14 mouse cellular contexts compared by ENCODE assay signal in the genomic region with DNA sequence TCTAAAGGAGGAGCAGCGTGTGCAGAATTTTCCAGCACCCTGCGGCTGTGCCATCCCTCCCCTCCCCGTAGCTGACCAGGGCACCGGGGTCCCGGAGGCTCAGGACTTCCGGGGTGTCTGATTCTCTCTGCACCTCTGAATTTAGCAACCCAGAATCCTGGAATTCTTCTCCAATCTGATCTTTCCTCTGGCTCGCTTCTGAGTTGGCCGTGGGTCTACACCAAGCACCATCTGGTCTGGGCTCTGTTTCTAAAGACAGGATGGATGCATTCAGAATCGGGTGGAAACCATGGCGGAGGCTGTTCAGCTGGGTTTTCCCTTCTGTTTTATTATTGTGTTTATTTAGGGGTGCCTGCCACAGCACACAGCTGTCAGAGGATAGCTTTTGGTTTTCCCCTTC. TPM values are rescaled to one million over a fixed set of nuclear protein-coding genes. Genes with fewer than 3 reads are reported as not detected.
DNase-seq lines count a peak whose midpoint lies in the region; ATAC-seq lines count a peak whose summit lies in the region.
"Had no signal": no experiment of that assay in that cellular context is flagged by ENCODE, and none has a peak within 500 bp of the region (broad histone marks: within the 10 kb centered on the region; RNA-seq: fewer than 3 reads in every experiment).

No protein-coding gene starts in this region.

- no peaks in the 10 kb centered on the region for H3K36me3 ChIP-seq in forebrain, embryonic 13.5 days (ENCODE audit: poor library complexity, severe bottlenecking)
- H3K36me3 ChIP-seq in forebrain, embryonic 11.5 days (ENCODE audit: control insufficient read depth, insufficient read depth, low read length): no peaks in the 10 kb centered on the region
- no peaks in the 10 kb centered on the region for H3K36me3 ChIP-seq in liver, embryonic 12.5 days
- H3K36me3 ChIP-seq in hindbrain, embryonic 11.5 days (ENCODE audit: control insufficient read depth, insufficient read depth, low read length): no peaks in the 10 kb centered on the region
- H3K36me3 ChIP-seq: liver, embryonic 15.5 days had no signal

- WGBS in forebrain, embryonic 13.5 days: 86% methylated on average over 10 of the region's 10 CpGs
- WGBS in forebrain, embryonic 11.5 days: 86% methylated on average over 10 of the region's 10 CpGs
- WGBS in liver, embryonic 12.5 days (ENCODE audit: insufficient replicate concordance): 65% methylated on average over 10 of the region's 10 CpGs
- WGBS in hindbrain, embryonic 11.5 days: 84% methylated on average over 10 of the region's 10 CpGs

- H3K9me3 ChIP-seq in forebrain, embryonic 13.5 days (replicated peaks): no peaks in the 10 kb centered on the region
- no peaks in the 10 kb centered on the region for H3K9me3 ChIP-seq in forebrain, embryonic 11.5 days (ENCODE audit: control insufficient read depth, low read length)
- no peaks in the 10 kb centered on the region for H3K9me3 ChIP-seq in liver, embryonic 12.5 days (replicated peaks)
- no peaks in the 10 kb centered on the region for H3K9me3 ChIP-seq in hindbrain, embryonic 11.5 days (ENCODE audit: control insufficient read depth, low read length)
- H3K9me3 ChIP-seq: liver, embryonic 15.5 days had no signal

- no peak for DNase-seq in forebrain, embryonic 11.5 days (ENCODE audit: low spot score)
- DNase-seq in liver: no peak
- peak; percentile 82 to 83 for DNase-seq in cerebellum, postnatal 10 days
- peak; percentile 67 for DNase-seq in layer of hippocampus, postnatal 36 days
- DNase-seq in kidney, adult 9 months: no peak
- no peak for DNase-seq in hindbrain, embryonic 11.5 days (ENCODE audit: low spot score)
- DNase-seq: adrenal gland, postnatal 25 days; heart, adult 18-20 months; heart, postnatal 36 days; kidney, adult 18-20 months; lung, postnatal 4 days had no signal

- H3K27me3 ChIP-seq in forebrain, embryonic 13.5 days: no peaks in the 10 kb centered on the region
- H3K27me3 ChIP-seq in forebrain, embryonic 11.5 days (ENCODE audit: control insufficient read depth, insufficient read depth, low read length): no peaks in the 10 kb centered on the region; the same call in 1 of the 2 replicates
- H3K27me3 ChIP-seq in liver, embryonic 12.5 days (replicated peaks): peaks cover 11% of the 10 kb centered on the region; the same call in 1 of the 2 replicates
- no peaks in the 10 kb centered on the region for H3K27me3 ChIP-seq in hindbrain, embryonic 11.5 days (ENCODE audit: control insufficient read depth, insufficient read depth, low read length)

- no peak overlapping the region for H3K4me2 ChIP-seq in forebrain, embryonic 13.5 days
- no peak overlapping the region for H3K4me2 ChIP-seq in forebrain, embryonic 11.5 days (ENCODE audit: low read depth, low read length, severe bottlenecking)
- no peak overlapping the region for H3K4me2 ChIP-seq in liver, embryonic 12.5 days
- H3K4me2 ChIP-seq in hindbrain, embryonic 11.5 days (replicated peaks; ENCODE audit: low read depth, low read length): no peak overlapping the region
- H3K4me2 ChIP-seq: liver, embryonic 15.5 days had no signal

- ATAC-seq in forebrain, embryonic 13.5 days: no peak
- ATAC-seq in forebrain, embryonic 11.5 days (replicated peaks; ENCODE audit: low FRiP score): no peak
- no peak for ATAC-seq in liver, embryonic 12.5 days
- no peak for ATAC-seq in hindbrain, embryonic 11.5 days (ENCODE audit: low FRiP score)

- peaks cover 20% of the 10 kb centered on the region for H3K4me1 ChIP-seq in forebrain, embryonic 13.5 days
- H3K4me1 ChIP-seq in forebrain, embryonic 11.5 days (replicated peaks; ENCODE audit: control insufficient read depth, insufficient read depth, low read length): peaks cover 10% of the 10 kb centered on the region
- peaks cover 76% of the 10 kb centered on the region for H3K4me1 ChIP-seq in liver, embryonic 12.5 days
- peaks cover 5% of the 10 kb centered on the region; the same call in 1 of the 2 replicates for H3K4me1 ChIP-seq in hindbrain, embryonic 11.5 days (replicated peaks; ENCODE audit: control insufficient read depth, insufficient read depth, low read length)

- peak overlapping the region; percentile 31; the same call in 1 of the 2 replicates for H3K27ac ChIP-seq in forebrain, embryonic 13.5 days
- no peak overlapping the region for H3K27ac ChIP-seq in forebrain, embryonic 11.5 days (ENCODE audit: low read depth, low read length)
- H3K27ac ChIP-seq in liver, embryonic 12.5 days: 0 out of 2 replicates have a peak overlapping the region, but pooled peaks have one; percentile 13
- H3K27ac ChIP-seq in hindbrain, embryonic 11.5 days (ENCODE audit: low read depth, low read length): no peak overlapping the region
- H3K27ac ChIP-seq: liver, embryonic 15.5 days had no signal

- H3K9ac ChIP-seq in forebrain, embryonic 13.5 days: no peak overlapping the region
- H3K9ac ChIP-seq in forebrain, embryonic 11.5 days (ENCODE audit: low read length): no peak overlapping the region
- H3K9ac ChIP-seq in liver, embryonic 12.5 days: no peak overlapping the region
- no peak overlapping the region for H3K9ac ChIP-seq in hindbrain, embryonic 11.5 days (ENCODE audit: low read depth, low read length)
- H3K9ac ChIP-seq: liver, embryonic 15.5 days had no signal

- H3K4me3 ChIP-seq in forebrain, embryonic 13.5 days: no peak overlapping the region
- H3K4me3 ChIP-seq in forebrain, embryonic 11.5 days (ENCODE audit: low read depth, low read length): no peak overlapping the region
- no peak overlapping the region for H3K4me3 ChIP-seq in liver, embryonic 12.5 days
- H3K4me3 ChIP-seq in hindbrain, embryonic 11.5 days (ENCODE audit: low read depth, low read length): no peak overlapping the region
- H3K4me3 ChIP-seq: liver, embryonic 15.5 days had no signal

RNA-seq across cellular contexts. Expression of a gene that starts 9.2 kb away (rescaled TPM):
- polyA plus RNA-seq in forebrain, embryonic 13.5 days (2015; fragmentation: Nextera tagmentation; extraction: Ambion mirVana): 733 and 735 TPM in 2 replicates
- 1,023 and 1,042 TPM in 2 replicates for polyA plus RNA-seq in forebrain, embryonic 11.5 days (2014; fragmentation: Nextera tagmentation; extraction: Ambion mirVana)
- polyA plus RNA-seq in liver, embryonic 12.5 days (2016; fragmentation: Nextera tagmentation; extraction: Ambion mirVana): 912 and 924 TPM in 2 replicates
- total RNA-seq in layer of hippocampus, postnatal 36 days (2021): 100 to 1,000 TPM; 497 to 547 TPM
- 1,014 and 1,045 TPM in 2 replicates for polyA plus RNA-seq in hindbrain, embryonic 11.5 days (2014; fragmentation: Nextera tagmentation; extraction: Ambion mirVana)

RNA-seq across cellular contexts. Expression of a gene that starts 9.7 kb away (rescaled TPM):
- polyA plus RNA-seq in forebrain, embryonic 13.5 days (2015; fragmentation: Nextera tagmentation; extraction: Ambion mirVana): 21.5 and 22.8 TPM in 2 replicates
- polyA plus RNA-seq in forebrain, embryonic 11.5 days (2014; fragmentation: Nextera tagmentation; extraction: Ambion mirVana): 11.3 and 13.6 TPM in 2 replicates
- polyA plus RNA-seq in liver, embryonic 12.5 days (2016; fragmentation: Nextera tagmentation; extraction: Ambion mirVana): 20.4 and 21.9 TPM in 2 replicates
- total RNA-seq in layer of hippocampus, postnatal 36 days (2021): 100 to 1,000 TPM; 341 to 377 TPM
- 7.3 and 8.9 TPM in 2 replicates for polyA plus RNA-seq in hindbrain, embryonic 11.5 days (2014; fragmentation: Nextera tagmentation; extraction: Ambion mirVana)

RNA-seq across cellular contexts. Expression of a gene that starts 32.1 kb away (rescaled TPM):
- polyA plus RNA-seq in forebrain, embryonic 13.5 days (2015; fragmentation: Nextera tagmentation; extraction: Ambion mirVana): 36.6 and 42.4 TPM in 2 replicates
- polyA plus RNA-seq in forebrain, embryonic 11.5 days (2014; fragmentation: Nextera tagmentation; extraction: Ambion mirVana): 36.7 and 40.0 TPM in 2 replicates
- polyA plus RNA-seq in liver, embryonic 12.5 days (2016; fragmentation: Nextera tagmentation; extraction: Ambion mirVana): 18.5 and 18.9 TPM in 2 replicates
- total RNA-seq in layer of hippocampus, postnatal 36 days (2021): 10 to 100 TPM; 23.9 to 24.0 TPM
- polyA plus RNA-seq in hindbrain, embryonic 11.5 days (2014; fragmentation: Nextera tagmentation; extraction: Ambion mirVana): 21.6 and 24.7 TPM in 2 replicates

Comparison
In these comparisons a context has a peak if more than half of its experiments do, and no peak if none do; other contexts are left out.
1. H3K27ac ChIP-seq: peak in forebrain, embryonic 13.5 days (single experiment) and liver, embryonic 12.5 days (single experiment); none in forebrain, embryonic 11.5 days (single experiment) and hindbrain, embryonic 11.5 days (single experiment).
2. DNase-seq: peak in cerebellum, postnatal 10 days (2 of 2) and layer of hippocampus, postnatal 36 days (2 of 2); none in forebrain, embryonic 11.5 days (single experiment), liver (single experiment), kidney, adult 9 months (single experiment) and hindbrain, embryonic 11.5 days (single experiment).